Mouse (Mus musculus) mesoderm, embryonic 11.5 days (tissue): ENCODE measurements around the gene Cradd.

Source experiments
- DNase-seq: peaks from one replicate; pipeline ENCODE4 v3.0.0-alpha.2; 2012; ENCODE audit warnings: low read depth, low spot score

Cradd gene

GRCm38 (mm10) chr10:95162691-95163374, 161.1 kb downstream of the Cradd start:
- DNase-seq, result no peak

GRCm38 (mm10) chr10:95159675-95160256, 164.2 kb downstream of the Cradd start:
- DNase-seq, result no peak

GRCm38 (mm10) chr10:95156410-95156809, 167.5 kb downstream of the Cradd start:
- no peak for DNase-seq

- DNase-seq, result no peak
Observed at GRCm38 (mm10) chr10:95154675-95155074, 169.3 kb downstream of the Cradd start.

- no peak for DNase-seq
Observed at GRCm38 (mm10) chr10:95153224-95153623, 170.7 kb downstream of the Cradd start.

GRCm38 (mm10) chr10:95152503-95152989, 171.4 kb downstream of the Cradd start:
- DNase-seq, result no peak

- DNase-seq, result no peak
Observed at GRCm38 (mm10) chr10:95151012-95151768, 172.7 kb downstream of the Cradd start.

- DNase-seq, result no peak
Observed at GRCm38 (mm10) chr10:95149666-95150065, 174.3 kb downstream of the Cradd start.

GRCm38 (mm10) chr10:95148641-95149040, 175.3 kb downstream of the Cradd start:
- no peak for DNase-seq

GRCm38 (mm10) chr10:95147136-95147901, 176.6 kb downstream of the Cradd start:
- DNase-seq, result no peak

GRCm38 (mm10) chr10:95146491-95146890, 177.4 kb downstream of the Cradd start:
- DNase-seq, result no peak

- peak; percentile 30 for DNase-seq
Observed at GRCm38 (mm10) chr10:95145204-95145926, 178.6 kb downstream of the Cradd start.

- no peak for DNase-seq
Observed at GRCm38 (mm10) chr10:95144414-95145130, 179.4 kb downstream of the Cradd start.

GRCm38 (mm10) chr10:95143446-95144114, 180.4 kb downstream of the Cradd start:
- no peak for DNase-seq

- DNase-seq, result peak; percentile 47
Observed at GRCm38 (mm10) chr10:95142844-95143435, 181.0 kb downstream of the Cradd start.

GRCm38 (mm10) chr10:95141075-95141474, 182.9 kb downstream of the Cradd start:
- DNase-seq, result no peak

- DNase-seq, result no peak
Observed at GRCm38 (mm10) chr10:95140191-95140590, 183.7 kb downstream of the Cradd start.

GRCm38 (mm10) chr10:95139645-95140044, 184.3 kb downstream of the Cradd start:
- DNase-seq, result no peak

GRCm38 (mm10) chr10:95133057-95133456, 190.9 kb downstream of the Cradd start:
- DNase-seq, result no peak
